Mouse (Mus musculus) thymus, adult 2 months (tissue): ENCODE results near the gene Mfn1. TPM values are rescaled to one million over a fixed set of nuclear protein-coding genes. Genes with fewer than 3 reads are reported as not detected.

ENCODE experiments used
- DNase-seq: peaks from one replicate; pipeline ENCODE4 v3.0.0; 2021
- H3K27ac ChIP-seq: fragments of 200-500 bp; 2 replicates; pipeline ENCODE4 v1.5.1; 2012; ENCODE audit warnings: low read length, control low read depth; ENCODE audit not compliant: control insufficient read depth, insufficient read depth
- H3K27me3 ChIP-seq: fragments of 200-500 bp; 2 replicates; pipeline ENCODE4 v1.6.1; 2012; ENCODE audit warnings: mild to moderate bottlenecking, low read length, moderate library complexity, mixed read lengths; ENCODE audit not compliant: control insufficient read depth, insufficient read depth
- H3K36me3 ChIP-seq: fragments of 200-500 bp; 2 replicates; pipeline ENCODE4 v1.6.1; 2012; ENCODE audit warnings: mild to moderate bottlenecking, low read length, moderate library complexity; ENCODE audit not compliant: control insufficient read depth, insufficient read depth
- H3K4me1 ChIP-seq: fragments of 200-500 bp; replicated peaks from 2 replicates; pipeline ENCODE4 v1.6.1; 2012; ENCODE audit warnings: low read length; ENCODE audit not compliant: control insufficient read depth, insufficient read depth
- H3K4me3 ChIP-seq: fragments of 200-500 bp; 2 replicates; pipeline ENCODE4 v1.5.1; 2012; ENCODE audit warnings: mild to moderate bottlenecking, low read length, control low read depth, moderate library complexity; ENCODE audit not compliant: control insufficient read depth, insufficient read depth
- CTCF ChIP-seq: fragments of 200-500 bp; IDR thresholded peaks from 2 replicates; pipeline ENCODE4 v1.5.1; 2012; ENCODE audit warnings: mild to moderate bottlenecking, control low read depth, low read length, moderate library complexity, borderline replicate concordance; ENCODE audit not compliant: control insufficient read depth, poor library complexity, insufficient read depth; ENCODE audit errors: extremely low read depth
- POLR2A ChIP-seq: fragments of 200-500 bp; IDR thresholded peaks from 2 replicates; pipeline ENCODE4 v1.6.1; 2012; ENCODE audit warnings: mild to moderate bottlenecking, low read length, control low read depth, moderate library complexity; ENCODE audit not compliant: control insufficient read depth, poor library complexity, insufficient read depth; ENCODE audit errors: extremely low read depth
- WGBS: fragments of 180-500 bp; shearing (Covaris S2); methylation state at CpG from one replicate; pipeline ENCODE4 v1.1.7; 2018; 5-methylcytosine and 5-hydroxymethylcytosine counted together
- polyA plus RNA-seq: library from polyadenylated mRNA; depleted of rRNA; stranded (reverse); fragments of >200 nt; gene quantifications from 2 replicates; pipeline ENCODE4 v1.2.3, GENCODE M21; 2012

Gene Mfn1
- polyA plus RNA-seq, 1 experiment: 9.6 TPM

GRCm38 (mm10) chr3:32500346-32500745 is 28.9 kb upstream of the Mfn1 start:
- WGBS: 93% methylated on average over 2 of the region's 2 CpGs
- Histone ChIP-seq H3K4me3 (no peak overlapping the region), H3K4me1 (no peaks in the 10 kb centered on the region), H3K27me3 (no peaks in the 10 kb centered on the region), H3K36me3 (no peaks in the 10 kb centered on the region), H3K27ac (no peak overlapping the region)
- no peak for DNase-seq
- TF ChIP-seq CTCF (no peak), POLR2A (no peak)

GRCm38 (mm10) chr3:32505841-32506240 is 23.4 kb upstream of the Mfn1 start:
- TF ChIP-seq CTCF: no peak
- no peak for TF ChIP-seq POLR2A
- Histone ChIP-seq H3K36me3 (no peaks in the 10 kb centered on the region), H3K4me1 (peaks cover 5% of the 10 kb centered on the region), H3K4me3 (no peak overlapping the region), H3K27ac (no peak overlapping the region), H3K27me3 (no peaks in the 10 kb centered on the region)
- WGBS: 69% methylated on average over 3 of the region's 3 CpGs
- DNase-seq: no peak

GRCm38 (mm10) chr3:32506366-32507225 is 22.7 kb upstream of the Mfn1 start:
- H3K4me3 ChIP-seq: no peak overlapping the region
- H3K36me3 ChIP-seq: no peaks in the 10 kb centered on the region
- no peak overlapping the region for H3K27ac ChIP-seq
- no peaks in the 10 kb centered on the region for H3K27me3 ChIP-seq
- WGBS: 85% methylated on average over 11 of the region's 11 CpGs
- peaks cover 12% of the 10 kb centered on the region for H3K4me1 ChIP-seq
- DNase-seq: no peak
- no peak for TF ChIP-seq CTCF
- no peak for TF ChIP-seq POLR2A

- WGBS: 6% methylated on average over 17 of the region's 17 CpGs
- peak; percentile 67 for DNase-seq
- Histone ChIP-seq H3K36me3 (no peaks in the 10 kb centered on the region), H3K27ac (no peak overlapping the region), H3K4me3 (no peak overlapping the region), H3K4me1 (peaks cover 14% of the 10 kb centered on the region), H3K27me3 (no peaks in the 10 kb centered on the region)
- 0 out of 2 replicates have a peak, but pooled peaks have one; percentile 28 for TF ChIP-seq CTCF
- no peak for TF ChIP-seq POLR2A
These were observed 20.5 kb upstream of the Mfn1 start for GRCm38 (mm10) chr3:32508666-32509324.

- 21% methylated on average over 24 of the region's 24 CpGs for WGBS
- TF ChIP-seq POLR2A: no peak
- TF ChIP-seq CTCF: no peak
- H3K4me1 ChIP-seq: peaks cover 14% of the 10 kb centered on the region
- peak within 1 kb of the TSS; percentile 73 for H3K4me3 ChIP-seq
- no peaks in the 10 kb centered on the region for H3K27me3 ChIP-seq
- H3K27ac ChIP-seq: no peak within 1 kb of the TSS
- no peak for DNase-seq
- no peaks in the 10 kb centered on the region for H3K36me3 ChIP-seq
These were observed 19.5 kb upstream of the Mfn1 start, which contains the start of gene Zfp639 for GRCm38 (mm10) chr3:32509496-32510374. Zfp639 (plus strand) TSS chr3:32510259.

GRCm38 (mm10) chr3:32510375-32511190 is 18.7 kb upstream of the Mfn1 start:
- H3K27me3 ChIP-seq: no peaks in the 10 kb centered on the region
- H3K36me3 ChIP-seq: no peaks in the 10 kb centered on the region
- peak; percentile 72 for TF ChIP-seq POLR2A
- TF ChIP-seq CTCF: peak; percentile 68; the same call in 1 of the 2 replicates
- WGBS: under 1% methylated on average over 68 of the region's 69 CpGs
- H3K27ac ChIP-seq: no peak overlapping the region
- H3K4me1 ChIP-seq: peaks cover 14% of the 10 kb centered on the region
- DNase-seq: peak; percentile 95
- peak overlapping the region; percentile 73 for H3K4me3 ChIP-seq
